In genomic region chr12:25108865-25109264, GRCm38 (mm10) we compare ENCODE assay signal across 18 mouse cellular contexts. TPM values are rescaled to one million over a fixed set of nuclear protein-coding genes. Genes with fewer than 3 reads are reported as not detected.
DNase-seq lines count a peak whose midpoint lies in the region; ATAC-seq and TF ChIP-seq lines count a peak whose summit lies in the region.
"Had no signal": no experiment of that assay in that cellular context is flagged by ENCODE, and none has a peak within 500 bp of the region (broad histone marks: within the 10 kb centered on the region; RNA-seq: fewer than 3 reads in every experiment).

No protein-coding gene starts in this region.

- peaks cover 8% of the 10 kb centered on the region for H3K4me1 ChIP-seq in heart, embryonic 10.5 days
- peaks cover 4% of the 10 kb centered on the region for H3K4me1 ChIP-seq in ES-Bruce4 (ENCODE audit: control insufficient read depth, insufficient read depth, low read length)
- 0 out of 2 replicates have a peak, but pooled peaks cover 2% of the 10 kb centered on the region for H3K4me1 ChIP-seq in intestine, embryonic 16.5 days (ENCODE audit: control insufficient read depth, insufficient read depth, low read length)
- no peaks in the 10 kb centered on the region for H3K4me1 ChIP-seq in midbrain, embryonic 16.5 days (ENCODE audit: control insufficient read depth, insufficient read depth, low read length)

- H3K36me3 ChIP-seq in heart, embryonic 10.5 days, result no peaks in the 10 kb centered on the region
- H3K36me3 ChIP-seq in ES-Bruce4 (ENCODE audit: control insufficient read depth, insufficient read depth, low read length, poor library complexity, severe bottlenecking), result no peaks in the 10 kb centered on the region
- no peaks in the 10 kb centered on the region for H3K36me3 ChIP-seq in intestine, embryonic 16.5 days (ENCODE audit: control insufficient read depth, insufficient read depth, low read length)
- no peaks in the 10 kb centered on the region for H3K36me3 ChIP-seq in midbrain, embryonic 16.5 days (ENCODE audit: control insufficient read depth, insufficient read depth, low read length)
- H3K36me3 ChIP-seq: limb, embryonic 10.5 days; liver, embryonic 13.5 days had no signal

- H3K27ac ChIP-seq in heart, embryonic 10.5 days, result peak overlapping the region; percentile 49
- peak overlapping the region; percentile 37 for H3K27ac ChIP-seq in ES-Bruce4 (ENCODE audit: insufficient read depth, low read length)
- peak overlapping the region; percentile 12 for H3K27ac ChIP-seq in intestine, embryonic 16.5 days (ENCODE audit: low read length)
- H3K27ac ChIP-seq in midbrain, embryonic 16.5 days (ENCODE audit: low read length), result no peak overlapping the region
- H3K27ac ChIP-seq: heart, adult 2 months; limb, embryonic 10.5 days; liver, embryonic 13.5 days had no signal

- no peaks in the 10 kb centered on the region for H3K9me3 ChIP-seq in heart, embryonic 10.5 days
- no peaks in the 10 kb centered on the region; the same call in 1 of the 2 replicates for H3K9me3 ChIP-seq in ES-Bruce4 (replicated peaks; ENCODE audit: control insufficient read depth, insufficient read depth, low read length, poor library complexity, severe bottlenecking)
- no peaks in the 10 kb centered on the region for H3K9me3 ChIP-seq in intestine, embryonic 16.5 days (ENCODE audit: control insufficient read depth, low read length)
- H3K9me3 ChIP-seq in midbrain, embryonic 16.5 days (replicated peaks; ENCODE audit: control insufficient read depth, low read length, poor library complexity, severe bottlenecking), result no peaks in the 10 kb centered on the region
- H3K9me3 ChIP-seq: limb, embryonic 10.5 days; liver, embryonic 13.5 days had no signal

- H3K27me3 ChIP-seq in heart, embryonic 10.5 days (ENCODE audit: insufficient read depth, poor library complexity, severe bottlenecking), result no peaks in the 10 kb centered on the region
- H3K27me3 ChIP-seq in ES-Bruce4 (ENCODE audit: control insufficient read depth, insufficient read depth, low read length, poor library complexity, severe bottlenecking), result no peaks in the 10 kb centered on the region
- no peaks in the 10 kb centered on the region for H3K27me3 ChIP-seq in intestine, embryonic 16.5 days (replicated peaks; ENCODE audit: control insufficient read depth, insufficient read depth, low read length)
- H3K27me3 ChIP-seq in midbrain, embryonic 16.5 days (ENCODE audit: control insufficient read depth, insufficient read depth, low read depth, low read length), result no peaks in the 10 kb centered on the region
- H3K27me3 ChIP-seq: liver, embryonic 13.5 days; Patski had no signal

- no peak for TF ChIP-seq CTCF in ES-Bruce4 (IDR thresholded peaks at IDR 0.05; ENCODE audit: low read depth, low read length)

- 34% methylated on average over 2 of the region's 2 CpGs for whole genome bisulfite sequencing in heart, embryonic 10.5 days
- 50% methylated on average over 2 of the region's 2 CpGs for WGBS in intestine, embryonic 16.5 days
- WGBS in midbrain, embryonic 16.5 days, result 83% methylated on average over 2 of the region's 2 CpGs

- no peak overlapping the region for H3K4me2 ChIP-seq in intestine, embryonic 16.5 days (ENCODE audit: low read depth, low read length)
- H3K4me2 ChIP-seq in midbrain, embryonic 16.5 days (ENCODE audit: low read length), result no peak overlapping the region
- H3K4me2 ChIP-seq: liver, embryonic 13.5 days; midbrain, embryonic 11.5 days had no signal

- DNase-seq in heart, embryonic 10.5 days (ENCODE audit: low spot score), result no peak
- no peak for DNase-seq in heart, postnatal 10 days
- peak; percentile 61 for DNase-seq in kidney, postnatal 14 days
- no peak for DNase-seq in right cerebral cortex, adult 2 months (ENCODE audit: low spot score in 2 of 2)
- DNase-seq in liver, result no peak
- DNase-seq: cerebellum, adult 11-12 months; heart, adult 2 months; liver, embryonic 13.5 days; lung, postnatal 4 days; retina, postnatal 1 day; thymus, postnatal 4 days had no signal

- no peak for TF ChIP-seq POLR2A in ES-Bruce4 (IDR thresholded peaks at IDR 0.05; ENCODE audit: insufficient read depth, low read length)

- intact Hi-C loops in heart, postnatal 10 days (cut with DNase I), result no loop called here

- TF ChIP-seq EP300 in ES-Bruce4 (IDR thresholded peaks at IDR 0.05; ENCODE audit: insufficient read depth, low read depth, low read length), result peak; percentile 84

- peak; percentile 91 for ATAC-seq in intestine, embryonic 16.5 days
- no peak for ATAC-seq in midbrain, embryonic 16.5 days
- ATAC-seq: forebrain, embryonic 14.5 days; Patski had no signal

- H3K9ac ChIP-seq in ES-Bruce4 (ENCODE audit: low read depth, poor library complexity, severe bottlenecking), result no peak overlapping the region
- H3K9ac ChIP-seq in intestine, embryonic 16.5 days (ENCODE audit: low read depth, low read length), result no peak overlapping the region
- no peak overlapping the region for H3K9ac ChIP-seq in midbrain, embryonic 16.5 days (ENCODE audit: low read depth, low read length)
- H3K9ac ChIP-seq: liver, embryonic 13.5 days had no signal

- H3K4me3 ChIP-seq in heart, embryonic 10.5 days, result no peak overlapping the region
- H3K4me3 ChIP-seq in ES-Bruce4 (ENCODE audit: low read depth, low read length), result no peak overlapping the region
- H3K4me3 ChIP-seq in intestine, embryonic 16.5 days (ENCODE audit: low read length), result no peak overlapping the region
- H3K4me3 ChIP-seq in midbrain, embryonic 16.5 days (ENCODE audit: low read depth, low read length), result no peak overlapping the region
- H3K4me3 ChIP-seq: heart, adult 2 months; limb, embryonic 10.5 days; liver, embryonic 13.5 days had no signal

RNA-seq across cellular contexts. Expression of gene Id2, which starts 11.9 kb away (rescaled TPM):
- 390 and 444 TPM in 2 replicates for polyA plus RNA-seq in heart, embryonic 10.5 days (2016; fragmentation: Nextera tagmentation; extraction: Ambion mirVana)
- 10 to 100 TPM; 22.2 to 22.3 TPM for total RNA-seq in heart, postnatal 10 days (2021)
- polyA plus RNA-seq in ES-Bruce4 (2011; ENCODE audit: insufficient read depth, insufficient read length, low read depth, missing spikeins), result 66.7 and 67.0 TPM in 2 replicates
- 333 and 353 TPM in 2 replicates for polyA plus RNA-seq in intestine, embryonic 16.5 days (2015; fragmentation: Nextera tagmentation; extraction: Ambion mirVana)
- polyA plus RNA-seq in midbrain, embryonic 16.5 days (2015; fragmentation: Nextera tagmentation; extraction: Ambion mirVana), result 140 and 176 TPM in 2 replicates
